Mouse (Mus musculus) lung, postnatal 0 days (tissue): ENCODE measurements at regions not wholly inside any gene's neighbourhood (a gene's known extent, or its start where the extent isn't known, plus 50 kb on each side); places are given as distances from the start of the nearest gene placed in this dataset.

Experiments used
- ATAC-seq: fragments of 200-750 bp; cut with Nextera tagmentation; 2 replicates; pipeline ENCODE4 v1.8.0; 2017; ENCODE audit warnings: moderate library complexity
- DNase-seq: peaks from one replicate; pipeline ENCODE4 v3.0.0-alpha.2; 2016; ENCODE audit warnings: low spot score
- H3K27ac ChIP-seq: fragments of 300-500 bp; sonication (generic); 2 replicates; pipeline ENCODE4 v1.5.1; 2014; ENCODE audit warnings: antibody characterized with exemption, mild to moderate bottlenecking, low read length, mixed read lengths
- H3K27me3 ChIP-seq: fragments of 300-500 bp; sonication (generic); replicated peaks from 2 replicates; pipeline ENCODE4 v1.6.1; 2014; ENCODE audit warnings: low read length, mixed read lengths; ENCODE audit not compliant: insufficient read depth
- H3K36me3 ChIP-seq: fragments of 300-500 bp; sonication (generic); 2 replicates; pipeline ENCODE4 v1.6.1; 2014; ENCODE audit warnings: low read length, mixed read lengths; ENCODE audit not compliant: insufficient read depth
- H3K4me1 ChIP-seq: fragments of 300-500 bp; sonication (generic); 2 replicates; pipeline ENCODE4 v1.6.1; 2014; ENCODE audit warnings: antibody characterized with exemption, low read depth, low read length, mixed read lengths; ENCODE audit not compliant: insufficient read depth
- H3K4me2 ChIP-seq: fragments of 300-500 bp; sonication (generic); replicated peaks from 2 replicates; pipeline ENCODE4 v1.6.1; 2014; ENCODE audit warnings: low read depth, mild to moderate bottlenecking, low read length, moderate library complexity, mixed read lengths
- H3K4me3 ChIP-seq: fragments of 300-500 bp; sonication (generic); 2 replicates; pipeline ENCODE4 v1.5.1; 2014; ENCODE audit warnings: low read depth, low read length
- H3K9ac ChIP-seq: fragments of 300-500 bp; sonication (generic); replicated peaks from 2 replicates; pipeline ENCODE4 v1.6.1; 2014; ENCODE audit warnings: low read depth, mild to moderate bottlenecking
- H3K9me3 ChIP-seq: fragments of 300-500 bp; sonication (generic); 2 replicates; pipeline ENCODE4 v1.6.1; 2016; ENCODE audit warnings: low read length, mixed read lengths
- CTCF ChIP-seq: IDR thresholded peaks from 2 replicates; pipeline ENCODE4 v1.5.1; 2016; ENCODE audit warnings: antibody characterized with exemption, mild to moderate bottlenecking
- EP300 ChIP-seq: IDR thresholded peaks from 2 replicates; pipeline ENCODE4 v1.6.1; 2016; ENCODE audit warnings: antibody characterized with exemption, mild to moderate bottlenecking, control low read depth
- WGBS: fragments of 180-500 bp; shearing (Covaris S2); extraction: QIAGEN DNeasy Blood & Tissue Kit; methylation state at CpG from one replicate; pipeline ENCODE4 v1.1.7; 2014; 5-methylcytosine and 5-hydroxymethylcytosine counted together

DNA sequence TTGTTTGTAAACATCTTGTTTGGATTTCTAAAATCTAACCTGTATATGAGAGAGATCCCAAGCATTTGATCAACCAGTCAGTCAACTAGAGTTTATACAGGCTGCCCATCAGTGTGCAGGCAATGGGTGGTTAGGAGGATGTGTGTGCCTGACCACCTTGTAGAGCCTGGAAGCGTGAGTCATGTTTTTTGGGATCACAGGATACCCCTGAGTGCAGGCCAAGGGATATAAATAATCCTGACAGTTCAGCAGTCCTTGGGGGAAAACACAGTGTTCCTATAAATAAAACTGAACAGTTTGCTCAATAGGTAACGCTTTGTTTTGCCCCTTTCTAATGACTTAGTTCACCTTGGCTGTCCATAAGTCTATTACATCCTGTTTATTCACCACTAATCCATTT, 55.7 kb upstream of the Plekhg1 start:
- Histone ChIP-seq H3K27ac (no peak overlapping the region), H3K27me3 (no peaks in the 10 kb centered on the region), H3K4me1 (no peaks in the 10 kb centered on the region), H3K4me2 (no peak overlapping the region), H3K4me3 (no peak overlapping the region), H3K9me3 (no peaks in the 10 kb centered on the region), H3K36me3 (no peaks in the 10 kb centered on the region), H3K9ac (no peak overlapping the region)
- no peak for ATAC-seq
- WGBS: 65% methylated on average over 2 of the region's 2 CpGs
- no peak for DNase-seq
- TF ChIP-seq EP300: no peak
- TF ChIP-seq CTCF: no peak
